Mouse (Mus musculus): ENCODE data around the gene Slc22a15. TPM values are rescaled to one million over a fixed set of nuclear protein-coding genes. Genes with fewer than 3 reads are reported as not detected.

Slc22a15 gene
- polyA plus RNA-seq, 1 experiment from 2014 or later, result 8.2 TPM

- Histone ChIP-seq H3K4me2 (no peak overlapping the region), H3K9ac (no peak overlapping the region), H3K4me3 (no peak overlapping the region), H3K27me3 (replicated peaks) (no peaks in the 10 kb centered on the region), H3K27ac (ENCODE audit: poor library complexity, severe bottlenecking) (no peak overlapping the region), H3K4me1 (replicated peaks) (no peaks in the 10 kb centered on the region; the same call in 1 of the 2 replicates), H3K9me3 (replicated peaks) (no peaks in the 10 kb centered on the region), H3K36me3 (peaks cover 14% of the 10 kb centered on the region; the same call in 1 of the 2 replicates)
- ATAC-seq (ENCODE audit: insufficient number of reproducible peaks, low FRiP score), result peak; percentile 77; the same call in 1 of the 2 replicates
- 39% methylated on average over 3 of the region's 3 CpGs for WGBS
These were observed 38.7 kb downstream of the Slc22a15 start for GRCm38 (mm10) chr3:101885591-101885990.

GRCm38 (mm10) chr3:101885041-101885440 is 39.2 kb downstream of the Slc22a15 start:
- 64% methylated on average over 4 of the region's 4 CpGs for WGBS
- Histone ChIP-seq H3K36me3 (peaks cover 14% of the 10 kb centered on the region; the same call in 1 of the 2 replicates), H3K4me1 (replicated peaks) (no peaks in the 10 kb centered on the region; the same call in 1 of the 2 replicates), H3K4me2 (no peak overlapping the region), H3K27me3 (replicated peaks) (no peaks in the 10 kb centered on the region), H3K4me3 (no peak overlapping the region), H3K9me3 (replicated peaks) (no peaks in the 10 kb centered on the region), H3K27ac (ENCODE audit: poor library complexity, severe bottlenecking) (no peak overlapping the region), H3K9ac (no peak overlapping the region)
- ATAC-seq (ENCODE audit: insufficient number of reproducible peaks, low FRiP score), result no peak

GRCm38 (mm10) chr3:101883902-101884301 is 40.4 kb downstream of the Slc22a15 start:
- no peak overlapping the region for H3K4me3 ChIP-seq
- no peak overlapping the region for H3K9ac ChIP-seq
- WGBS, result 44% methylated on average over 3 of the region's 3 CpGs
- no peaks in the 10 kb centered on the region for H3K27me3 ChIP-seq (replicated peaks)
- no peaks in the 10 kb centered on the region for H3K9me3 ChIP-seq (replicated peaks)
- no peak overlapping the region for H3K4me2 ChIP-seq
- no peak for ATAC-seq (ENCODE audit: insufficient number of reproducible peaks, low FRiP score)
- peaks cover 25% of the 10 kb centered on the region; the same call in 1 of the 2 replicates for H3K36me3 ChIP-seq
- no peaks in the 10 kb centered on the region; the same call in 1 of the 2 replicates for H3K4me1 ChIP-seq (replicated peaks)
- no peak overlapping the region for H3K27ac ChIP-seq (ENCODE audit: poor library complexity, severe bottlenecking)

- Histone ChIP-seq H3K36me3 (peaks cover 32% of the 10 kb centered on the region), H3K4me1 (replicated peaks) (peaks cover 6% of the 10 kb centered on the region), H3K9ac (no peak overlapping the region), H3K4me2 (no peak overlapping the region), H3K27ac (ENCODE audit: poor library complexity, severe bottlenecking) (no peak overlapping the region), H3K9me3 (replicated peaks) (no peaks in the 10 kb centered on the region), H3K27me3 (replicated peaks) (no peaks in the 10 kb centered on the region), H3K4me3 (no peak overlapping the region)
- WGBS, result 65% methylated on average over 9 of the region's 9 CpGs
- no peak for ATAC-seq (ENCODE audit: insufficient number of reproducible peaks, low FRiP score)
These were observed 42.5 kb downstream of the Slc22a15 start for GRCm38 (mm10) chr3:101881721-101882120.

- H3K9ac ChIP-seq, result no peak overlapping the region
- H3K36me3 ChIP-seq, result peaks cover 34% of the 10 kb centered on the region
- 67% methylated on average over 6 of the region's 6 CpGs for WGBS
- H3K9me3 ChIP-seq (replicated peaks), result no peaks in the 10 kb centered on the region
- H3K4me1 ChIP-seq (replicated peaks), result peaks cover 13% of the 10 kb centered on the region
- H3K4me3 ChIP-seq, result no peak overlapping the region
- H3K4me2 ChIP-seq, result no peak overlapping the region
- no peak overlapping the region for H3K27ac ChIP-seq (ENCODE audit: poor library complexity, severe bottlenecking)
- no peaks in the 10 kb centered on the region for H3K27me3 ChIP-seq (replicated peaks)
- ATAC-seq (ENCODE audit: insufficient number of reproducible peaks, low FRiP score), result no peak
These were observed 43.4 kb downstream of the Slc22a15 start for GRCm38 (mm10) chr3:101880818-101881217.

- Histone ChIP-seq H3K4me3 (no peak overlapping the region), H3K4me1 (replicated peaks) (peaks cover 13% of the 10 kb centered on the region), H3K27ac (ENCODE audit: poor library complexity, severe bottlenecking) (no peak overlapping the region), H3K9me3 (replicated peaks) (no peaks in the 10 kb centered on the region), H3K4me2 (no peak overlapping the region), H3K36me3 (peaks cover 44% of the 10 kb centered on the region), H3K27me3 (replicated peaks) (no peaks in the 10 kb centered on the region), H3K9ac (no peak overlapping the region)
- WGBS, result 60% methylated on average over 5 of the region's 5 CpGs
- no peak for ATAC-seq (ENCODE audit: insufficient number of reproducible peaks, low FRiP score)
These were observed 46.1 kb downstream of the Slc22a15 start for GRCm38 (mm10) chr3:101878136-101878535.

- no peak overlapping the region for H3K4me2 ChIP-seq
- no peak overlapping the region for H3K9ac ChIP-seq
- ATAC-seq (ENCODE audit: insufficient number of reproducible peaks, low FRiP score), result no peak
- no peaks in the 10 kb centered on the region for H3K9me3 ChIP-seq (replicated peaks)
- H3K36me3 ChIP-seq, result peaks cover 43% of the 10 kb centered on the region
- peak overlapping the region; percentile 72 for H3K27ac ChIP-seq (ENCODE audit: poor library complexity, severe bottlenecking)
- H3K4me1 ChIP-seq (replicated peaks), result peaks cover 13% of the 10 kb centered on the region
- H3K27me3 ChIP-seq (replicated peaks), result no peaks in the 10 kb centered on the region
- H3K4me3 ChIP-seq, result no peak overlapping the region
- WGBS, result 61% methylated on average over 7 of the region's 7 CpGs
These were observed 47.6 kb downstream of the Slc22a15 start for GRCm38 (mm10) chr3:101876459-101877285.

GRCm38 (mm10) chr3:101875258-101875920 is 48.9 kb downstream of the Slc22a15 start:
- peaks cover 13% of the 10 kb centered on the region for H3K4me1 ChIP-seq (replicated peaks)
- 72% methylated on average over 10 of the region's 10 CpGs for WGBS
- H3K36me3 ChIP-seq, result peaks cover 43% of the 10 kb centered on the region
- no peaks in the 10 kb centered on the region for H3K9me3 ChIP-seq (replicated peaks)
- H3K9ac ChIP-seq, result no peak overlapping the region
- H3K27ac ChIP-seq (ENCODE audit: poor library complexity, severe bottlenecking), result no peak overlapping the region
- H3K4me3 ChIP-seq, result no peak overlapping the region
- H3K27me3 ChIP-seq (replicated peaks), result no peaks in the 10 kb centered on the region
- no peak for ATAC-seq (ENCODE audit: insufficient number of reproducible peaks, low FRiP score)
- no peak overlapping the region for H3K4me2 ChIP-seq

GRCm38 (mm10) chr3:101873061-101873675 is 51.1 kb downstream of the Slc22a15 start:
- peaks cover 11% of the 10 kb centered on the region for H3K4me1 ChIP-seq (replicated peaks)
- no peak for ATAC-seq (ENCODE audit: insufficient number of reproducible peaks, low FRiP score)
- no peak overlapping the region for H3K4me3 ChIP-seq
- H3K36me3 ChIP-seq, result peaks cover 32% of the 10 kb centered on the region
- H3K4me2 ChIP-seq, result no peak overlapping the region
- no peak overlapping the region for H3K9ac ChIP-seq
- H3K27ac ChIP-seq (ENCODE audit: poor library complexity, severe bottlenecking), result no peak overlapping the region
- no peaks in the 10 kb centered on the region for H3K27me3 ChIP-seq (replicated peaks)
- 83% methylated on average over 7 of the region's 7 CpGs for WGBS
- no peaks in the 10 kb centered on the region for H3K9me3 ChIP-seq (replicated peaks)

- peaks cover 23% of the 10 kb centered on the region for H3K36me3 ChIP-seq
- 86% methylated on average over 9 of the region's 9 CpGs for WGBS
- no peak overlapping the region for H3K4me3 ChIP-seq
- no peak overlapping the region for H3K9ac ChIP-seq
- H3K4me1 ChIP-seq (replicated peaks), result peaks cover 9% of the 10 kb centered on the region
- no peak overlapping the region for H3K4me2 ChIP-seq
- no peak for ATAC-seq (ENCODE audit: insufficient number of reproducible peaks, low FRiP score)
- H3K27me3 ChIP-seq (replicated peaks), result no peaks in the 10 kb centered on the region
- no peak overlapping the region for H3K27ac ChIP-seq (ENCODE audit: poor library complexity, severe bottlenecking)
- no peaks in the 10 kb centered on the region for H3K9me3 ChIP-seq (replicated peaks)
These were observed 52.3 kb downstream of the Slc22a15 start for GRCm38 (mm10) chr3:101871951-101872350.

- ATAC-seq (ENCODE audit: insufficient number of reproducible peaks, low FRiP score), result no peak
- H3K27ac ChIP-seq (ENCODE audit: poor library complexity, severe bottlenecking), result no peak overlapping the region
These were observed 57.2 kb downstream of the Slc22a15 start for GRCm38 (mm10) chr3:101867001-101867421.

More at GRCm38 (mm10) chr3:101867001-101867421, 57.2 kb downstream of the Slc22a15 start:
- Histone ChIP-seq H3K9ac (no peak overlapping the region), H3K36me3 (peaks cover 30% of the 10 kb centered on the region), H3K4me3 (no peak overlapping the region), H3K9me3 (replicated peaks) (no peaks in the 10 kb centered on the region), H3K27me3 (replicated peaks) (no peaks in the 10 kb centered on the region), H3K4me1 (replicated peaks) (no peaks in the 10 kb centered on the region), H3K4me2 (no peak overlapping the region)
- WGBS, result 78% methylated on average over 4 of the region's 4 CpGs

Measured in heart, embryonic 12.5 days (tissue).